Mouse (Mus musculus) kidney, embryonic 14.5 days (tissue): Measurements from ENCODE around the gene Sfrp2. TPM values are rescaled to one million over a fixed set of nuclear protein-coding genes. Genes with fewer than 3 reads are reported as not detected.

ENCODE experiments used
- ATAC-seq: fragments of 200-750 bp; cut with Nextera tagmentation; 2 replicates; pipeline ENCODE4 v1.8.0; 2017; ENCODE audit warnings: moderate number of reproducible peaks, mild to moderate bottlenecking, moderate TSS enrichment, moderate library complexity; ENCODE audit not compliant: low FRiP score, low TSS enrichment
- H3K27ac ChIP-seq: fragments of 300-500 bp; sonication (generic); 2 replicates; pipeline ENCODE4 v1.5.1; 2014; ENCODE audit warnings: low read depth, mild to moderate bottlenecking, low read length, moderate library complexity, mixed read lengths
- H3K27me3 ChIP-seq: fragments of 300-500 bp; sonication (generic); 2 replicates; pipeline ENCODE4 v1.6.1; 2014; ENCODE audit warnings: mild to moderate bottlenecking, low read length; ENCODE audit not compliant: control insufficient read depth, insufficient read depth
- H3K36me3 ChIP-seq: fragments of 300-500 bp; sonication (generic); 2 replicates; pipeline ENCODE4 v1.6.1; 2014; ENCODE audit warnings: low read length, mixed read lengths; ENCODE audit not compliant: control insufficient read depth, insufficient read depth
- H3K4me1 ChIP-seq: fragments of 300-500 bp; sonication (generic); 2 replicates; pipeline ENCODE4 v1.6.1; 2014; ENCODE audit warnings: low read length, mixed read lengths; ENCODE audit not compliant: control insufficient read depth, insufficient read depth
- H3K4me2 ChIP-seq: fragments of 300-500 bp; sonication (generic); replicated peaks from 2 replicates; pipeline ENCODE4 v1.6.1; 2014; ENCODE audit warnings: low read depth, mild to moderate bottlenecking, low read length
- H3K4me3 ChIP-seq: fragments of 300-500 bp; sonication (generic); 2 replicates; pipeline ENCODE4 v1.5.1; 2014; ENCODE audit warnings: mild to moderate bottlenecking, low read length
- H3K9ac ChIP-seq: fragments of 300-500 bp; sonication (generic); 2 replicates; pipeline ENCODE4 v1.6.1; 2014; ENCODE audit warnings: low read depth, mild to moderate bottlenecking, low read length, moderate library complexity
- H3K9me3 ChIP-seq: fragments of 300-500 bp; sonication (generic); 2 replicates; pipeline ENCODE4 v1.6.1; 2016; ENCODE audit warnings: low read length; ENCODE audit not compliant: control insufficient read depth
- WGBS: fragments of 180-500 bp; shearing (Covaris S2); extraction: QIAGEN DNeasy Blood & Tissue Kit; methylation state at CpG from one replicate; pipeline ENCODE4 v1.1.7; 2014; 5-methylcytosine and 5-hydroxymethylcytosine counted together
- polyA plus RNA-seq: library from polyadenylated mRNA; unstranded; fragments of >200 nt; fragmentation: Nextera tagmentation; extraction: Ambion mirVana; gene quantifications from 2 replicates; pipeline ENCODE4 v1.2.1, GENCODE M21; 2014

Gene Sfrp2
- polyA plus RNA-seq, 1 experiment from 2014 or later = 173 TPM

DNA sequence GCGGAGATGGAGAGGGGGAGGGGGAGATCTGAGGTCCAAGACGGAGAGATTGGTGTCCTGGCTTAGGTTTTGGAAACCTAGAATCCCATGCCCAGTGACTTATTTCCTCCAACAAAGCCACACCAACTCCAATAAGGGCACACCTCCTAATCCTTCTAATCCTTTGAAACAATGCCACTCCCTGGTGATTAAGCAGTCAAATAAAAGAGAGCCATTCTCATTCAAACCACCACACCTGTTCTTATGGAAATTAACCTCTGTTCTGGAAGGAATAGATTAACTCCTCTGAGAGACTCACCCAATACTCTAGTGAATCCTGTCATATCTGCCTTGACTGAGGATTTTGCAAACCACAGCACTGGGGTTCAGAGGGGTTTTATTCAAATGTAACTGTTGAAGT lies 21.0 kb downstream of the Sfrp2 start:
- Histone ChIP-seq H3K9me3 (no peaks in the 10 kb centered on the region), H3K36me3 (no peaks in the 10 kb centered on the region), H3K27ac (no peak overlapping the region), H3K4me1 (peaks cover 24% of the 10 kb centered on the region), H3K4me2 (no peak overlapping the region), H3K27me3 (peaks cover 3% of the 10 kb centered on the region; the same call in 1 of the 2 replicates), H3K9ac (no peak overlapping the region), H3K4me3 (no peak overlapping the region)
- ATAC-seq = no peak
- 85% methylated on average over 2 of the region's 2 CpGs for WGBS

- 75% methylated on average over 7 of the region's 7 CpGs for WGBS
- H3K27ac ChIP-seq = no peak overlapping the region
- no peak for ATAC-seq
- H3K27me3 ChIP-seq = peaks cover 3% of the 10 kb centered on the region; the same call in 1 of the 2 replicates
- no peaks in the 10 kb centered on the region for H3K36me3 ChIP-seq
- H3K4me1 ChIP-seq = peaks cover 24% of the 10 kb centered on the region
- no peak overlapping the region for H3K4me3 ChIP-seq
- H3K4me2 ChIP-seq = no peak overlapping the region
- no peaks in the 10 kb centered on the region for H3K9me3 ChIP-seq
- H3K9ac ChIP-seq = no peak overlapping the region
These were observed 21.7 kb downstream of the Sfrp2 start for GRCm38 (mm10) chr3:83787776-83788305.

- Histone ChIP-seq H3K36me3 (no peaks in the 10 kb centered on the region), H3K4me2 (peak overlapping the region; percentile 92), H3K9me3 (no peaks in the 10 kb centered on the region), H3K27me3 (peaks cover 3% of the 10 kb centered on the region; the same call in 1 of the 2 replicates), H3K9ac (peak overlapping the region; percentile 57), H3K4me1 (peaks cover 8% of the 10 kb centered on the region), H3K4me3 (peak overlapping the region; percentile 67), H3K27ac (no peak overlapping the region)
- ATAC-seq = peak; percentile 75
- 2% methylated on average over 44 of the region's 44 CpGs for WGBS
These were observed 23.7 kb downstream of the Sfrp2 start for GRCm38 (mm10) chr3:83789651-83790451.

GRCm38 (mm10) chr3:83791444-83791843 lies 25.3 kb downstream of the Sfrp2 start:
- H3K36me3 ChIP-seq = no peaks in the 10 kb centered on the region
- 76% methylated on average over 3 of the region's 3 CpGs for WGBS
- H3K4me2 ChIP-seq = no peak overlapping the region
- no peak overlapping the region for H3K4me3 ChIP-seq
- no peak overlapping the region for H3K9ac ChIP-seq
- no peak overlapping the region for H3K27ac ChIP-seq
- H3K9me3 ChIP-seq = no peaks in the 10 kb centered on the region
- ATAC-seq = no peak
- peaks cover 3% of the 10 kb centered on the region; the same call in 1 of the 2 replicates for H3K27me3 ChIP-seq
- H3K4me1 ChIP-seq = 0 out of 2 replicates have a peak, but pooled peaks cover 6% of the 10 kb centered on the region

- 53% methylated on average over 6 of the region's 6 CpGs for WGBS
- ATAC-seq = no peak
- Histone ChIP-seq H3K4me2 (no peak overlapping the region), H3K27ac (no peak overlapping the region), H3K36me3 (no peaks in the 10 kb centered on the region), H3K9me3 (no peaks in the 10 kb centered on the region), H3K4me3 (no peak overlapping the region), H3K27me3 (no peaks in the 10 kb centered on the region), H3K4me1 (no peaks in the 10 kb centered on the region), H3K9ac (no peak overlapping the region)
These were observed 31.0 kb downstream of the Sfrp2 start for GRCm38 (mm10) chr3:83797098-83797497.

DNA sequence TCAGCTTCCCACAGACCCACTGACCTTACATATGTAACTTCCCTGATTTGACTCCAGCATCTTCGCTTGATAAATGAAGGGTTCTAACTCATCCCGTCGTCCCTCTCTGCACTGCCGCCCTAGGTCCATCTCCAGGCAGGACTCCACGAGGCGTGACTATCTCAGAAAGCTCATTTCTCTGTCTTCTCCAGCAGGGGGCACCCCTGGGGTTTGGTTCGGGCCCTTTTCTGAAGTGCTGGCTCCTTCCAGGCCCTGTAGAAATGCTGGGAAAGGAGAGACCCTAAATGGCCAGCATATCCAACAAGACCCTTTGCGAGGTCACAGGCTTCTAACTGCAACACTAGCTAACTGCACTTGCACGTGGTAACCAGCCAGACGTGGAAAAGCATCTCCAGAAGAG lies 31.7 kb downstream of the Sfrp2 start:
- Histone ChIP-seq H3K4me2 (peak overlapping the region; percentile 25; the same call in 1 of the 2 replicates), H3K27ac (no peak overlapping the region)
- peak; percentile 83 for ATAC-seq

GRCm38 (mm10) chr3:83799486-83799885 lies 33.4 kb downstream of the Sfrp2 start:
- no peak overlapping the region for H3K27ac ChIP-seq
- WGBS = 87% methylated on average over 7 of the region's 7 CpGs
- H3K4me3 ChIP-seq = no peak overlapping the region
- no peak for ATAC-seq
- H3K4me2 ChIP-seq = no peak overlapping the region
- H3K36me3 ChIP-seq = no peaks in the 10 kb centered on the region
- no peaks in the 10 kb centered on the region for H3K27me3 ChIP-seq
- H3K9ac ChIP-seq = no peak overlapping the region
- H3K9me3 ChIP-seq = no peaks in the 10 kb centered on the region
- H3K4me1 ChIP-seq = no peaks in the 10 kb centered on the region

More for the DNA sequence above, 31.7 kb downstream of the Sfrp2 start:
- Histone ChIP-seq H3K27me3 (no peaks in the 10 kb centered on the region), H3K36me3 (no peaks in the 10 kb centered on the region), H3K4me1 (no peaks in the 10 kb centered on the region), H3K9me3 (no peaks in the 10 kb centered on the region), H3K9ac (no peak overlapping the region), H3K4me3 (no peak overlapping the region)
- WGBS = 4% methylated on average over 10 of the region's 10 CpGs

DNA sequence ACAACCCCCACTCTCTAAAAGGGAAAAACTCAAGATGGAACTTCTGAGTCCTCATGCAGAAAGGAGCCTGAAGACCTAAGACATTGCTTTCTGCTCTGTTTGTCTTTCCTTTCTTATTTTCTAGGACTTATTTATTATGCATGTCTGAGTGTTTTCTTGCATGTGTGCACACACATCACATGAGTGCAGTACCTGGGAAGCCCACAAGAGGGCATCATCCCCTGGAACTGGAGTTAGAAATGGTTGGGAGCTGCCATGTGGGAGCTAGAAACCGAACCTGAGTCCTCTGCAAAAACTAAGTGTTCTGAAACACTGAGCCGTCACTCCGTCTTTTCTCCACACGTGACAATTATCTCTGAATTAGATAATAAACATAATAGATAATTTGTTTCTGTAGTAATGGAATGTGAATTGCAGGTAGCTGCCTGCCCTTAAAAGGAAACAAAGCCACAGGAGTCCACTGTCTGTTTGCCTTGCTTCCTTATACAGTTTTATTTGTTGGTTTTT lies 35.6 kb downstream of the Sfrp2 start:
- WGBS = 93% methylated on average over 4 of the region's 4 CpGs
- no peak for ATAC-seq
- H3K9ac ChIP-seq = no peak overlapping the region

DNA sequence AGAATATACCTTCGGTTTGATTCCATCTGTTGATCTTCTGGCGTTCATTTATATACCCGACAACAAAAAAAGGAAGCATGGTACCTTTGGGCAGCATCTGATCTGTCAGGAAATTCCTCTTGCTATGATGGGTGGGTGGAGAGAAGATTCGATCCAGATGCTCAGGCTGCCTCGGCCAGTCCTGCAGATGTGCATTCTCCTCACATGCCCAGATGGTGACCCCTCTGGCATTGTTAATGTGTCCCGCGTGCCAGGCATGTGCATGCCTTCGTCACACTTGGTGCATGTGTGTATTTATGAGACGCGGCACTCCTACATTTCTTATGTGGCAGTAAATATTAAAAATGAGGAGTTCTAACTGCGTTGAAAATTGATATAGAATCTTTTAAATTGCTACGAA lies 42.4 kb downstream of the Sfrp2 start:
- Histone ChIP-seq H3K36me3 (no peaks in the 10 kb centered on the region), H3K4me1 (no peaks in the 10 kb centered on the region), H3K27ac (no peak overlapping the region), H3K9ac (no peak overlapping the region), H3K4me2 (no peak overlapping the region), H3K9me3 (no peaks in the 10 kb centered on the region), H3K27me3 (no peaks in the 10 kb centered on the region), H3K4me3 (no peak overlapping the region)
- 89% methylated on average over 12 of the region's 12 CpGs for WGBS
- no peak for ATAC-seq

More for the DNA sequence above, 35.6 kb downstream of the Sfrp2 start:
- Histone ChIP-seq H3K4me1 (no peaks in the 10 kb centered on the region), H3K9me3 (no peaks in the 10 kb centered on the region), H3K36me3 (no peaks in the 10 kb centered on the region), H3K27ac (no peak overlapping the region), H3K4me3 (no peak overlapping the region), H3K27me3 (no peaks in the 10 kb centered on the region), H3K4me2 (no peak overlapping the region)
